Mouse (Mus musculus) midbrain, embryonic 14.5 days (tissue): ENCODE results near the gene Mapk8ip1. TPM values are rescaled to one million over a fixed set of nuclear protein-coding genes. Genes with fewer than 3 reads are reported as not detected.

Experiments used
- ATAC-seq: fragments of 200-750 bp; cut with Nextera tagmentation; 2 replicates; pipeline ENCODE4 v1.8.0; 2017; ENCODE audit warnings: moderate number of reproducible peaks, moderate library complexity; ENCODE audit not compliant: low FRiP score, low TSS enrichment
- DNase-seq: peaks from one replicate; pipeline ENCODE4 v3.0.0-alpha.2; 2015
- H3K27ac ChIP-seq: fragments of 300-500 bp; sonication (generic); replicated peaks from 2 replicates; pipeline ENCODE4 v1.5.1; 2014; ENCODE audit warnings: mild to moderate bottlenecking, low read depth, low read length, moderate library complexity
- H3K27me3 ChIP-seq: fragments of 300-500 bp; sonication (generic); 2 replicates; pipeline ENCODE4 v1.6.1; 2014; ENCODE audit warnings: low read length, control low read depth, mixed read lengths; ENCODE audit not compliant: control insufficient read depth, insufficient read depth
- H3K36me3 ChIP-seq: fragments of 300-500 bp; sonication (generic); 2 replicates; pipeline ENCODE4 v1.6.1; 2014; ENCODE audit warnings: low read length, control low read depth; ENCODE audit not compliant: control insufficient read depth, insufficient read depth
- H3K4me1 ChIP-seq: fragments of 300-500 bp; sonication (generic); 2 replicates; pipeline ENCODE4 v1.6.1; 2014; ENCODE audit warnings: mild to moderate bottlenecking, antibody characterized with exemption, low read length, control low read depth; ENCODE audit not compliant: control insufficient read depth, insufficient read depth
- H3K4me2 ChIP-seq: fragments of 300-500 bp; sonication (generic); 2 replicates; pipeline ENCODE4 v1.6.1; 2014; ENCODE audit warnings: mild to moderate bottlenecking, low read length, moderate library complexity
- H3K4me3 ChIP-seq: fragments of 300-500 bp; sonication (generic); replicated peaks from 2 replicates; pipeline ENCODE4 v1.5.1; 2014; ENCODE audit warnings: low read depth, low read length
- H3K9ac ChIP-seq: fragments of 300-500 bp; sonication (generic); replicated peaks from 2 replicates; pipeline ENCODE4 v1.6.1; 2014; ENCODE audit warnings: mild to moderate bottlenecking, low read length, moderate library complexity
- H3K9me3 ChIP-seq: fragments of 300-500 bp; sonication (generic); 2 replicates; pipeline ENCODE4 v1.6.1; 2016; ENCODE audit warnings: low read length, control low read depth, mixed read lengths; ENCODE audit not compliant: control insufficient read depth
- WGBS: fragments of 180-500 bp; shearing (Covaris S2); extraction: QIAGEN DNeasy Blood & Tissue Kit; methylation state at CpG from one replicate; pipeline ENCODE4 v1.1.7; 2014; 5-methylcytosine and 5-hydroxymethylcytosine counted together
- polyA plus RNA-seq: library from polyadenylated mRNA; unstranded; fragments of >200 nt; fragmentation: Nextera tagmentation; extraction: Ambion mirVana; gene quantifications from 2 replicates; pipeline ENCODE4 v1.2.1, GENCODE M21; 2014

Mapk8ip1 gene
- polyA plus RNA-seq, 1 experiment from 2014 or later: 62.4 TPM

DNA sequence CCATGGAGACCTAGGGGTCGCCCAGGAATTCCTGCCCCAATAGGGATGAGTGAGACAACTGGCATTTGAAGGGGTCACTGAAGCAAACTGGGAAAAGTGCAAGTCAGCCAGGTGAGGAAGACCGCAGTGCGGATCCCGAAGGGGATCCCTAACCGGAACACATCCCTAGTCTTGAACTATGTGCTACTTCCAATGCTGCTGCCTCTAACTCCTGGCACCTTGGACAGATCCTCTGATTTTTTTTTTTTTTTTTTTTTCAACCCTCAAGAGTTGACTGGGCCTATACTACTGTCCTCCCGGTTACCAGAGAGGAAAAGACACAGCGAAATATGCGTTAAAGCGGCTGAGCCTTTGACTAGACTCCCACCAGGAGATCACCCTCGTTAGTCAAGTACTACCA is 11.4 kb downstream of the Mapk8ip1 start:
- Histone ChIP-seq H3K9ac (peak overlapping the region; percentile 84; the same call in 1 of the 2 replicates), H3K27ac (peak overlapping the region; percentile 83), H3K4me3 (peak overlapping the region; percentile 74), H3K9me3 (no peaks in the 10 kb centered on the region), H3K4me1 (peaks cover 57% of the 10 kb centered on the region), H3K4me2 (peak overlapping the region; percentile 76), H3K27me3 (no peaks in the 10 kb centered on the region), H3K36me3 (peaks cover 37% of the 10 kb centered on the region)
- DNase-seq: no peak
- ATAC-seq: no peak
- 1% methylated on average over 10 of the region's 10 CpGs for WGBS

DNA sequence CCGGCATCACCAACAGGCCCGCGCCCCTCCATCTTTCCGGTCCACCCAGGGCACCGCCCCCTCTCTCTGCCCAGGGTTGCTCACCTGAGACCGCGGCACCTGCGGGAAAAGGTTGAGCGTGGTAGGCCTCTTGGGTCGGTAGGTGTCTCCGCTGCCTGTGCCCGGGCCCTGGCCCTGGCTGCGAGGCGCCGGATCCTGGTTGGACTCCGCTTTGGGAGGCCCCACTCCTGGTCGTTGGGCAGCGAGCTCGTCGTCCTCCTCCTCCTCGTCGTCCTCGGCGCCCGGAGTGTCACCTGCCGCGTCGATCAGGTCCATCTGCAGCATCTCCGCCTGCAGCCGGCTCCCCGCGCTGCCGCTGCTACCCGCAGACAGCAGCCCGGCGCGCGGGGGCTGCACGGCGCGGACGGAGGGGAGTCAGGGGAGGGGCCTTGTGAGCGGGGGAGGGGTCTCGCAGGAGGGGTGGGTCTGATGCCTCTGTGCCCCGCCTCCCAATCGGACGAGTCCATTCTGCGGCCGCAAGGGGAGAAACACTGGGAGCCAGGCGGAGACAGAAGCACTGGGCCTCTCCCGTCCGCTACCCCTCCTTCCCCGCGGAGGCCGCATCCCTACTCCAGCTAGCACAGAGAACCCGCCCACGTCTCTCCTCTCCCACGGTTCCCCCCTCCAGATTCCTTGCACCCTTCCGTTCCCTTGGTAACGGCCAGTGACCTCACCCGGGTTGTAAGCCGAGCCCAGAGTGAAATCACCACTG is 12.0 kb downstream of the Mapk8ip1 start:
- peaks cover 57% of the 10 kb centered on the region for H3K4me1 ChIP-seq
- ATAC-seq (peak; percentile 92), DNase-seq (peak; percentile 96)
- H3K4me3 ChIP-seq: peak overlapping the region; percentile 74
- WGBS: under 1% methylated on average over 60 of the region's 62 CpGs
- peak overlapping the region; percentile 83 for H3K27ac ChIP-seq
- H3K36me3 ChIP-seq: peaks cover 43% of the 10 kb centered on the region
- peak overlapping the region; percentile 76 for H3K4me2 ChIP-seq
- no peaks in the 10 kb centered on the region for H3K9me3 ChIP-seq
- H3K27me3 ChIP-seq: no peaks in the 10 kb centered on the region
- peak overlapping the region; percentile 84 for H3K9ac ChIP-seq

DNA sequence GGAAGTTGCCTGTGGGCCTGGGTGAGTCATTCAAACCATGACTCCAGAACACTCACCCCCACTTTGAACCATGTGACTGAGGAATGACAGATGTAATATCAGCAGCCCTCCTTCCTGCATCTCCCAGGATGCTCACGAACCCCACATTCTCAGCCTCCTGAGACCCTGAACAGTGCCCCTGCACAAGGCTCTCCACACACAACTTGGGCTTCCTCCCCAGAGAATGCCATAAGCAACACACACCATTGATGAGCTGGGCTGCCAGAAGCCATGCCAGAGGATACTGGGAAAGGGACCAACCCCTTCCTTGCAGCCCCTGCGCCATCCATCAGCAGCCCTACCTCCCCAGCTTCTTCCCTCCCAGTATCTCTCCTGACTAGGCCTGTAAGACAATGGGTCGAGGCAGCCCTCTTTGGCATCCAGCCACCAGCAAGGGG is 13.0 kb downstream of the Mapk8ip1 start:
- no peak for DNase-seq
- H3K4me2 ChIP-seq: peak overlapping the region; percentile 76
- H3K9me3 ChIP-seq: no peaks in the 10 kb centered on the region
- 26% methylated on average over 3 of the region's 3 CpGs for WGBS
- peaks cover 51% of the 10 kb centered on the region for H3K4me1 ChIP-seq
- H3K27ac ChIP-seq: peak overlapping the region; percentile 83
- H3K4me3 ChIP-seq: peak overlapping the region; percentile 74
- H3K9ac ChIP-seq: peak overlapping the region; percentile 84
- no peaks in the 10 kb centered on the region for H3K27me3 ChIP-seq
- ATAC-seq: no peak
- H3K36me3 ChIP-seq: peaks cover 53% of the 10 kb centered on the region

DNA sequence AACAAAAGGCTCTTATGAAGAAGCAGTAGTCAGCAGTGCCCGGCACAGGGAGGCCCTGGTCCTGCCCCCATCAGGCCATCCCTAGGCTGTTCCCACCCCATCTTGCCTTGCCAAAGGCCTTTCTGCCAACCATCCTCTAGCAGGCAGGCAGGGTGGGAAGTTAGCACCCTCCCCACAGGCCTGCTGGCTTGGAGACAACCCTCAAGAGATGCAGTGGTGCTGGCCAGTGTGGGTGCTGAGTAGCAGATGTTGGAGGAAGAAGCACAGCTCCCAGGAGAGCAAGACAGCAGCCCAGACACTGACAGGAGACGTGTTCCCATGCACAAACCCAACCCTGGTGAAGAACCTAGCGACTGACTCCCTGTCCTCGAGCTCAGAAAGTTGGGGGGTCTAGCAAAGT is 13.4 kb downstream of the Mapk8ip1 start:
- no peak for DNase-seq
- H3K9ac ChIP-seq: 0 out of 2 replicates have a peak overlapping the region, but pooled peaks have one; percentile 14
- H3K4me2 ChIP-seq: peak overlapping the region; percentile 76
- H3K4me3 ChIP-seq: 0 out of 2 replicates have a peak overlapping the region, but pooled peaks have one; percentile 74
- no peak overlapping the region for H3K27ac ChIP-seq
- 80% methylated on average over 4 of the region's 4 CpGs for WGBS
- H3K27me3 ChIP-seq: no peaks in the 10 kb centered on the region
- H3K36me3 ChIP-seq: peaks cover 57% of the 10 kb centered on the region
- H3K9me3 ChIP-seq: no peaks in the 10 kb centered on the region
- ATAC-seq: no peak
- H3K4me1 ChIP-seq: peaks cover 47% of the 10 kb centered on the region

DNA sequence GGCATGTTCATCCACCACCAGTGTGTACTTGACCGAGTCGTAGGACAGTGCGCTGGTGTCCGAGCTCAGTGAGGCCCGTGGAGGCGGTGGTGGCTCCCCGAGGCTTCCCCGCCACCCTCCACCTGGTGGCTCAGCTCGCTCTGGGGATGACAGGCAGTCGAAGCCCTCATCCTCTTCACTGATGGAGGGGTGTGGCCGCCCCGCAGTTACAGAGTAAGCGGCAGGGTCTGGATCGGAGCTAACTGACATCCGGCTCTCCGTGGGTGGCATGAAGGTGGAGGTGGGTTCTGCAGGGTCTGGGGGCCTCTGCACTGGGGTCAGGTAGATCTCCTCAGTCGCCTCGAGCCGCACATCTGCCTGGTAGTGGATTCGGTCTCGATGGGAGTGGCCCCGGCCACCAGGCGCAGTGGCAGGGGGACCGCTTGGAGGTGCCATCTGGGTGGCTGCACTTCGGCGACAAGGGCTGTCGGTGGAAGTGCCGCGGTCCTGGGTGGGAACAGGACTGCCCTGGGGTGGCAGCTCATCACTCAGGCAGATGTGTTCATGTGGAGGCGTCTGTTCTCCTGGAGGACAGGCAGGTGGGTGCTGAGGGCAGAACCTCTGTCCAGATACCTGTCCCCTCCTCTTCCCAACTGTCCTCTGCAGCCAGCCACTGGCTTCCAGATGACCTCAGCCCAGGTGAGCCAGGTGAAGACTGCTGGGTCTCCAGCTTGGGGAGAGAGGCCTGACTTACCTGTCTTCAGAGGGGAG is 14.1 kb downstream of the Mapk8ip1 start:
- Histone ChIP-seq H3K4me1 (peaks cover 40% of the 10 kb centered on the region), H3K36me3 (peaks cover 64% of the 10 kb centered on the region), H3K4me3 (no peak overlapping the region), H3K27me3 (no peaks in the 10 kb centered on the region), H3K9ac (0 out of 2 replicates have a peak overlapping the region, but pooled peaks have one; percentile 14), H3K27ac (no peak overlapping the region), H3K4me2 (no peak overlapping the region; the same call in 1 of the 2 replicates), H3K9me3 (no peaks in the 10 kb centered on the region)
- ATAC-seq: no peak
- 93% methylated on average over 30 of the region's 30 CpGs for WGBS
- no peak for DNase-seq

DNA sequence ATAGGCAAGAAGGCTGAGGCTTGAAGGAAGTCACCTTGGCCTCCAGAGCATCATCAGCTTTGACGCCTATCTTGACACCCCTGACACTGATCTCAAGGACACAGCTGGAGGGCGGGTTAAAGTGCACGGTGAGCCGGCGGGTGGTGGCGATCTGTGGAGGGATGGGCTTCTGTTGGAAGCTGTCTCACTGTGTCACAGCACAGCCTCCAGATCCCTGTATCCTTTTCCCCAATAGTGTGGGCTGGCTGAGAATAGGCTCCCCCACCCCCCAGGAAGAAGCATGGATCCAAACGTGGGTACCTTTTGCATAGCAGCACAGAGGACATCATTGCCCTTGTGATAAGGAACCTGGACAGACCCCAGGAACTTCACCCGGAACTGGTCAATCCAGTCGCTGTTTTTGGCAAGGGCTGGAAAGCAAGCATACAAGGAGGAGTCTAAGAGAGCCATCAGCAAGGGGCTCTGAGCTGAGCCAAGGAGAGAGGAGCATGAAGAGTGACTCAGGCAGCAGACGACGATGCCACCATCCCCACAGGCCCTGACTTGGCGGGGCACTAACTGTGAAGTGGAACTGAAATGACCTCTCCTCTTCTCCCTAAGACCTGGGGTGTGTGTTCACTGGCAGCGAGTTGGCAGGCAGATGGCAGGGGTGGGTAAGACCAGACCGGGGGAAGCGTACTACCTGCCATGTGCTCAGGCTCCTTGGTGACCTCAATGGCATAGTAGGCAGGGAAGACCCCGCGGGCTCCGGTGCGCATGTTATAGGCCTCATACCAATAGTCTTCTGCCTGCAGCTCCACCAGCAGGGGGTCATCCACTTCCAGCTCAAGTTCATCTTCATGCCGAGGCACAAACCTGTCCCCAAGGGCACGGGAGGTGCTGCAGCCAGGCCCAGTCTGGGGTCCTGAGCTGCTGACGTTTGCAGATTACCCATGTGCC is 15.7 kb downstream of the Mapk8ip1 start:
- Histone ChIP-seq H3K4me3 (no peak overlapping the region), H3K27ac (no peak overlapping the region), H3K9ac (no peak overlapping the region), H3K9me3 (no peaks in the 10 kb centered on the region), H3K4me1 (peaks cover 24% of the 10 kb centered on the region), H3K36me3 (peaks cover 75% of the 10 kb centered on the region), H3K27me3 (no peaks in the 10 kb centered on the region), H3K4me2 (no peak overlapping the region)
- 84% methylated on average over 22 of the region's 22 CpGs for WGBS
- no peak for ATAC-seq
- DNase-seq: no peak

DNA sequence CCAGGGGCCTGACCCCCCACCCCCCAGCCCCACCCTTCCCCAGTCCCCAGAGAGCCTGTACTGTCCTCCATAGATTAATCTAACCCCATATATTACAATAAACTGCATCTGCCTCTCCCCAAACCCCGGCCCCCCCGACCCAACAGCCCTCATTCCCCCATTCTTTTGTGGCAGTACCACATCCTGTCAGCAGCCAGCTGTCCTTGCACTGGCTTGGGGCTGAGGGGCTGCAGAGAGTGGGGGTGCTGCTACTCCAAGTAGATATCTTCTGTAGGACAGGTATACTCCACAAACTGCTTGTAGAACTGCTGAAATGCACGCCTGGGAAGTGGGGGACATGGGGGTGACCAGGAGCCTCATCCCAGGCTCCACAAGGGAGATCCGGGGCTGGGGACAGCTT is 17.0 kb downstream of the Mapk8ip1 start:
- Histone ChIP-seq H3K4me3 (no peak overlapping the region), H3K9me3 (no peaks in the 10 kb centered on the region), H3K9ac (no peak overlapping the region), H3K36me3 (peaks cover 86% of the 10 kb centered on the region), H3K27ac (no peak overlapping the region), H3K4me1 (peaks cover 14% of the 10 kb centered on the region), H3K4me2 (no peak overlapping the region), H3K27me3 (no peaks in the 10 kb centered on the region)
- DNase-seq (no peak), ATAC-seq (no peak)
- 83% methylated on average over 4 of the region's 4 CpGs for WGBS

DNA sequence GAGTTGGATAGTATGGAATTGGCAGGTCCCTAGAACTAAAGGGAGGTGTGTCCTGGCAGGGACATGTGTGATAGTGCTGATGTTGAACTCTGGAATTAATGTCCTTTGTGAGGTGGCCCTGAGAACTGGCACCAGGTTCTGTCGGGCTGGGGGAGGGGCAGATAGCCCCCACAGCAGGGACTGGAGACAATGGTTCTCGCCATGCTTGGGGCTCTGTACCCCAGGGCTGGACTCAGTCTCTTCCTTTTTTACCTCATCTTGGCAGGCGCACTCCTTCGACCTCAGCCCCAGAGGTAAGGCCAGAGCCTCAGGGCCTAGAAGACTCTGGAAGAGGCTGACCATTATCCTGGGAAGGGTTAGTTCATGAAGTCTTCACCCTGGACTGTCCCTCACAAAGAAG is 18.3 kb downstream of the Mapk8ip1 start:
- no peak overlapping the region for H3K4me3 ChIP-seq
- no peaks in the 10 kb centered on the region for H3K27me3 ChIP-seq
- H3K9ac ChIP-seq: no peak overlapping the region
- H3K4me2 ChIP-seq: no peak overlapping the region
- WGBS: 86% methylated on average over 4 of the region's 4 CpGs
- H3K9me3 ChIP-seq: no peaks in the 10 kb centered on the region
- H3K4me1 ChIP-seq: peaks cover 6% of the 10 kb centered on the region
- H3K36me3 ChIP-seq: peaks cover 98% of the 10 kb centered on the region
- DNase-seq (no peak), ATAC-seq (no peak)
- no peak overlapping the region for H3K27ac ChIP-seq
